Mouse (Mus musculus) layer of hippocampus, adult 9-10 months (tissue): ENCODE measurements around the gene Nfxl1.
A peak's percentile ranks its signal among the peaks of the same experiment; 100 is the strongest.

Experiments
- DNase-seq: peaks from one replicate; pipeline ENCODE4 v3.0.0; 2022; ENCODE audit warnings: low spot score

Nfxl1 gene

GRCm38 (mm10) chr5:72498271-72498670, 61.2 kb downstream of the Nfxl1 start:
- DNase-seq: no peak

- no peak for DNase-seq
Measured at GRCm38 (mm10) chr5:72496756-72497155, 62.7 kb downstream of the Nfxl1 start.

- no peak for DNase-seq
Measured at GRCm38 (mm10) chr5:72493906-72494305, 65.6 kb downstream of the Nfxl1 start.

GRCm38 (mm10) chr5:72491232-72491631, 68.3 kb downstream of the Nfxl1 start:
- no peak for DNase-seq

- DNase-seq: no peak
Measured at GRCm38 (mm10) chr5:72480456-72480855, 79.0 kb downstream of the Nfxl1 start.

GRCm38 (mm10) chr5:72472317-72473009, 87.0 kb downstream of the Nfxl1 start:
- no peak for DNase-seq

GRCm38 (mm10) chr5:72471746-72472145, 87.7 kb downstream of the Nfxl1 start:
- peak; percentile 4 for DNase-seq

- no peak for DNase-seq
Measured at GRCm38 (mm10) chr5:72464932-72465331, 94.6 kb downstream of the Nfxl1 start.
